Mouse (Mus musculus) adrenal gland (tissue): ENCODE measurements around the gene H2-Eb1.

Experiments used
- intact Hi-C: fragments of 180-260 bp; cut with DNase I; formaldehyde crosslinking; loops from one replicate; pipeline ENCODE4 v1.15.1; 2025

The H2-Eb1 gene

DNA sequence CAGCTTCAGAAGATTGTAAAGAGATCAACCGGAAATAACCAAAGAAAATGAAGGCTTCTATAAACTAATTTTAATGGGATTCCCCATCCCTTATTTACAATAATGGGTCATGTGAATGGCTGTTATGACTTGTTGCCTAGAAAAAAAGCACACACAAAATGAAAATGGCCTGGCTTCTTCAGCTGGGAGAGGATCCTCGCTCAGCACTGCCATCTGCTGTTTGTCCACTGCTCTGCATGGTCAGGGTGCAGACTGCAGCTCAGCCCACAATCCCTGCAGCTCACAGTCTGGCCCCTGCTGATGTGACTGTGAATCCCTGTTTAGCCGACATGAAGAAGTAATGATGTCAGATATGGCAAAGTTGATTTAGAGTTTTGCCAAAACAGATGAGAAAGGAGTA, 7.7 kb downstream of the H2-Eb1 start:
- intact Hi-C loops, result no loop called here

DNA sequence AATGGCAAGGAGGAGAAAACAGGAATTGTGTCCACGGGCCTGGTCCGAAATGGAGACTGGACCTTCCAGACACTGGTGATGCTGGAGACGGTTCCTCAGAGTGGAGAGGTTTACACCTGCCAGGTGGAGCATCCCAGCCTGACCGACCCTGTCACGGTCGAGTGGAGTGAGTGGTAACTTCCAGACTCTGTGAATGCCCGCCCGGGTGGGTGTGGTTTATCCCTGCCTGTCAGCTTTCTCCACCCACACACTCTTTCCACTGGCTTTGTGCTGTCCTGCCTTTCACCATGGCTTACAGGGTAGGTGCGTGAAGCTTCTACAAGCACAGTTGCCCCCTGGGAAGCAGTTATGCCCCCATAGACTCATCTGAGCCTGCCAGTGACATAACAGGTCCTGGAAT, 8.6 kb downstream of the H2-Eb1 start:
- intact Hi-C loops, result no loop called here

DNA sequence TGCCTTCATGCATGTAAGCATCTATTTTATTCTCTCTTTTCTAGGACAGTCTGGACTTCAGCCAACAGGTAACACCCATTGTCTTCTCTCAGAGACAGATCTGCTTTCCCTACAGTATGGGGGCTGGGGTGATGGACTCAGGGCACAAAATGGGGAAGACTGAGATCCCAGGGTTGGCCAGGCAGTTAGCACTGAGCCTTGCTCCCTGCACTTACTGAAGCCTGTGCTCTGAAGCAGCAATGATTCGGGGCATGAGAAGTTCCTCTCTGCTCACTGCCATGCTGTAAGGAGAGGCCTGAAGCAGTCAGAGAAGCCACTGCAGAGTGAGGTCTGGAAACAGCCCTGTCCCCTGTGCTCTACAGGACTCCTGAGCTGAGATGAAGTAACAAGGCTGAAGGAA, 9.8 kb downstream of the H2-Eb1 start:
- intact Hi-C loops, result no loop called here

DNA sequence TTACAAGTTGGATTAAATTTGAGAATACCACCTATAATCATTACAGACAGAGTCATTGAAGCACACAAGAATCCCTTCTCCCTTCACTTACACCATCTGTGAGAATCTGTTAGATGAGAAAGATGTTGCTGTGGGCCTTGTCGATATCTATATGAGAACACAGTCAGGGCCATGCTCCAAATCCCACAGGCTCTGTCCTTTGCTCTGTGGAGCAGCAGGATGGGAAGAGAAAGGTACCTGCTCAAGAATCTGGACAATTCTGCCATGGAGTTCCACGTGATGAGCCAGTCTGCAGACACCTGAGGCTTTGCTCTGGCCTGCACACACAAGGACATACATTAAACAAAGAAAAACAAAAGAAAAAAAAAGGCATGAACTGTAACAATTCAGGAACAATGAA, 11.0 kb downstream of the H2-Eb1 start:
- intact Hi-C loops, result no loop called here

DNA sequence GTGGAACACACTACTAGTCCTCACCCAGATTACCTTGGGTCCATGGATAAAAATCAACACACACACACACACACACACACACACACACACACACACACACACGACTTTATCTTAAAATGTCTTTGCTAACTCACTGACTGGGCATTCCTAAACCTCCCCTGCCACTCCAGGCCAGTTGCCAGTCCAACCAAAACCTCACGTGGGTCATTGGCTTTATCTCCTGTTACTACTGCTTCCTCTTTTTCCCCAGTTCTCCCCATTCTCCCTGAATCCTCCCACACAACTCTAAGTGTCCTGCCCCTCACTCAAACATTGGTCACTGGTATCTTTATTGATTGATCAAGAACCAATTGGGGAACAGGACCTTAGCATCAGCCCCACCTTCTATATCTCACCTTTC, 11.6 kb downstream of the H2-Eb1 start:
- intact Hi-C loops, result no loop called here

DNA sequence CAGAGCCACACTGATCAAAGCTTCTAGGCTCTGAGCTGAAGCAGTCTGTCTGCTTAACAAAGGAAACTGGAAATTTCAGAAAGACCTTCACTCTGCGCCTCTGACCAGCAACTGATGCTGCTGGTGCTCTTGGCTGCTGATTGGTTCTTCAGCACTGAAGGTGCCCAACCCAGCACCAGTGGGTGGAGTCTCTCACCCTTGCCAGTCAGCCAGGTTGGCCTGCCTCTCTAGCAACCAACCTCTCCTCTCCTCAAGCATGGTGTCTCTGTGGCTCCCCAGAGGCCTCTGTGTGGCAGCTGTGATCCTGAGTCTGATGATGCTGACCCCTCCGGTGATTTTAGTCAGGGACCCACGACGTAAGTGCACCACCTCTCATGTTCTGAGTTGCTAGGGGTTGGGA, 19.8 kb downstream of the H2-Eb1 start, which contains the start of gene H2-Eb2:
Gene H2-Eb2 (plus strand): TSS at position 230 of the 400 bp plus-strand sequence.
- intact Hi-C loops, result no loop called here

DNA sequence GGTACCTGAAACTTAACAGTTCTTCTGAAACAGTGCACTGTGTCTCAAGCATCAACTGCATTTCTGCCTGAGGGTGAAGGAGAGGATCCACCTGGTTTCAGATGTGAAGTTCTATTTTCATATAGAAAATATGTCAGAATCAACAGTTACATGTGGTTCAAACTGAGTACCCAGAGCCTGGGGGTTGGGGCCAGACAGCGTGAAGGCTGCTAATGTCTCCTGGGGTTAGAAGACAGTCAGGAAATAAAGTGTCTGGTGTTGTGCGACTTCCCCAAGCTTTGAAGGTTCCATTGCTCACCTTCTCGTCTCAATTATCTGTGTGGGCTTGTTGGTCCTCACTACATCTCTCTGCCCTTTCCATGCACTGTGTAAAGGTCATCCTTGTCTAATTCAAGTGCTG, 20.7 kb downstream of the H2-Eb1 start:
- intact Hi-C loops, result no loop called here

DNA sequence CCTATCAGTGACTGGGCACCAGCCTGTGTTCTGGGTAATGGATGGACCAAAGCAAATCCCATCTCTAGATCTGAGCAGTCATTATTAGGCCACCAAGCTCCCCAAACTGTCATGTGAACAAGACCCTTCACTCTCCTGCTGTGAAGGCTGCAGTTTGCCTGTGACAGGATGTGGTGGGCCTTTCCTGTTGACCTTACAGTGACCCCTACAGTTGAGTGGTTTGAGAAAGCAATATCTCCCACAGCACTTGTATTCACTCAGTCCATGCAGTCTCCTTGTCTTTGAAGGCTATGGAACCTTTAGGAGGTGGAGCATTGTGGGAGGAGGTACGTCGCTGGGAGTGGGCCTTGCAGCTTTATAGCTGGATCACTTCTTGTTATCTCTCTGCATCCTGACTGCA, 24.1 kb downstream of the H2-Eb1 start:
- intact Hi-C loops, result no loop called here

DNA sequence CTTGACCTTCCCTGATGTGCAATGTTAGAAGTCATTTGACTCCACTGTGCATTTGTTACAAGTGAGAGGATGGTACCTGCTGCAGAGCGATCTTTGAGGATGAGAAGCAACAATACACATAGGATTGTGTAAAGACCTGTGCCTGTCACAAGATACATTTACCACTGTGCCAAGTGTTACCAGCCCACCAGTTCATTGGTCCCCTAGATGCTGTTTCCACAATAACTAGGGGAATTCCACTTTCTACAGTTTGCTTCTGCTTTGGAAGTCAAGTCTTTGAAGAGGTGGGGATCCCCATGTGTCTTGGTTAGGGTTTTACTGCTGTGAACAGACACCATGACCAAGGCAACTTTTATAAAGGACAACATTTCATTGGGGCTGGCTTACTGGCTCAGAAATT, 25.5 kb downstream of the H2-Eb1 start:
- intact Hi-C loops, result no loop called here

DNA sequence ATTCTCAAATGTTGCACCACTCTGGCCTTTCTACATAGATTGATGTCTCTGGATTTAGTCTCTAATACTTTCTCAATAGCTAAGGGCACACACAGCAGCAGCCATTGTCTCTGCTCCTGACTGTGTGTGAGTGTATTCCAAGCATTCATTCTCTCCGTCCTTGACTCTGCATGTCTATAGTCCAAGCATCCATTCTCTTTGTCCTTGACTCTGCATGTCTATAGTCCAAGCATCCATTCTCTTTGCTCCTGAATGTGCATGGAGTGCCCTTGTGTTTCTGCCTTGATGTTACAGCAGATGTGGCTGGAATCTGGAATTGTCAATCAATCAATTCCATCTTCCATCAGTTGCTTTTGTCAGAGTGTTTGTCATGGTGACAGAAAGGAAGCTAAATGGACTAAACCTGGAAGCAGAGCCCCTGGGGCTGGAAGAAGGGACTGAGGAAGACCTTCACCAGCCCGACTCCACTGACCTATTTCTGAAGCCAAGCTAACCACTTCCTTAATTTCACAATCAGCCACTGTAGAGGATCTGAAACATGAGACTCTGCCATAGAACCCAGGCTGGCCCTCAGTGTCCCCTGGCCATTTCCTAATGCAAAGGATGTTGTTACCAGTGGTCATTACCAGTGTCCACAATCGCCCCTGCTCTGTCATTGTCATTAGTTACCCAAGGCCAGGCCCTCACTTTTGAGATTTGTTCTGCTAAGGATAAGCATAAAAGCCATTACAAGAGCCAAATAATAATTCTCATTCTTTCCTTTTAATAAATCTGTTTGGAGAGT, 35.1 kb downstream of the H2-Eb1 start:
- intact Hi-C loops, result no loop called here

DNA sequence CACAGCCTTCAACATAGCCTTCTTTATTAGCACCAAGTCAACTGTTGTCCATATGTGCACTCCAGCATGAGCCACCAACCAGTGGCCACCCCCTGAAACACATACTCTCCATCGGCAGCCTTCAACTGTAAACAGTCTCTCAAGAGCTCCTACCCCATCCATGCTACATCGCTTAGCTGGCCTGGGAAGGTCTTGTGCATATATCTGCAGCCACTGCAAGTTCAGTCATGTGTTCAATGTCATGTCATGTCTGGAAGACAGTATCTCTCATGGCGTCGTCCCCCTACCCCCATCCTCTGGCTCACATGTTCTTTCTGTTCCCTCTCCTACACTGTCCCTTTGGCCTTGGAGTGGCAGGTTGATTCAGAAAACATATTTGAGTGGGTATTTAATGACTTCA, 39.2 kb downstream of the H2-Eb1 start:
- intact Hi-C loops, result no loop called here

DNA sequence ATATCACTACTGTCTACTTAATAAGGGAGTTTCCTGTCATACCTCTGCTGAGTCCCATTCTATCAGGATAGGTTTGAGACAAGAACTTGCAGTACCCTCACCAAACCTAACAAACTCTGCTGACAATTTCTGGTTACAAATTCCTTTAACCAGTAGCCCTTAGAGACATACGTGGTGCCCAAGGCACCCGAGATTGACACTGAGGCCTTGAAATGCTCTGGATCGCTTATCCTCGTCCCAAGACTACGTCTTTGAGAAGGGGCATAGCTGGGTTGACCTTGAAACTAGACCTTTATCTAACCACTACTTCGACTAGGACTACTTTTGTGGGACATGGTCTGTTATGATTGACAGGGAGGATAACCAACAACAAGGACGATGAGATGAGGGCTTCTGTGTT, 39.8 kb downstream of the H2-Eb1 start:
- intact Hi-C loops, result no loop called here

DNA sequence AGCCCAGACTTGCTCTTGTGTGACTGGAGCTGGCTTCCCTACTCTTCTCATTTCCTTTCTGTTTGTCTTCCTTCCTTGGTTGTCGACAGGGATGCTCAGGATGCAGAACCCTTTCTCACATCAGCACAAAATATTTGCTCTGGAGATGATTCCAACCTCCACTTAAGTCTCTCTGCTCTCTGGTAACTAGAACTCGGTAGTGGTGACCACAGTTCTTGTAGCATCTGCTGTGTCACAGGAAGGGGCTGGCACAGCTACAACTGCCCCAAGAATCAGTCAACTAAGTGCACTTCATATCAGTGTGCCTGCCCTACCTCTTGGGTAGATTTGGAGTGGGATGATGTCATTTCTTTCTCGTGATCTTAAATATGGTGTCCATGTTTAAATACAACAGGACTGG, 40.4 kb downstream of the H2-Eb1 start:
- intact Hi-C loops, result no loop called here

DNA sequence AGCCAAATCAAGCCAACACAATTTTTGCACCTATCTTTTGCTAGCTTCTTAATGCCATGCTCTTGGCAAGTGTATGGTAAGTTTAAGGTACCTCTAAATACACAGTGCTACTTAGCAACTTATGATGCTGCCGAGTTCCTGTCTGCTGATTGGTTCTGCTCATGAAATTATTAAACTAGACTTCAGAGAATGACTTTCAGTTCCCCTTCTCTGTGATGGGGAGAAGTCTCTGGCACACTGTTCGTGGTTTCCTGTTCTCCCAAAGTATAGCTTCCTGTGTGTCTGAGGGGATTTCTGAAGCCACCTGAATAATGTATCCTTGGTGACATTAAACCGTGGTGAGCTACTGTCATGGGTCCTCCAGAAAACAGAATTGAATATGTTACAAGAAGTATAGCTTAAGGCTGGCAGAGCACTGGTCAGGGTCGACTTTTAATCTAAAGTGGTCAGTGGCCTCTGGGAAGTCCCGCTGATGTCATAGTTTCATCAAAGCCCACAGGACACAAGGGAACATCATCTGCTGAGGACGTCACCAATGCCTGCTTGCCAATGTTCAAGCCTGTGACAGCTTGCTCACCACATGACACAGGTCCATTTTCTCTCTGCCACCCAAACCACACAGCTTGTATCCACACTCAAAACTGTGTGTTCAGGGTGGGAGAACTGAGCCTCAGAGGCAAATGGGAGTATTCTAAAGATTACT, 42.1 kb downstream of the H2-Eb1 start:
- intact Hi-C loops, result loop anchor here (1.0 kb wide), 1 partner anchor 97 kb away; no protein-coding TSS in a partner anchor

DNA sequence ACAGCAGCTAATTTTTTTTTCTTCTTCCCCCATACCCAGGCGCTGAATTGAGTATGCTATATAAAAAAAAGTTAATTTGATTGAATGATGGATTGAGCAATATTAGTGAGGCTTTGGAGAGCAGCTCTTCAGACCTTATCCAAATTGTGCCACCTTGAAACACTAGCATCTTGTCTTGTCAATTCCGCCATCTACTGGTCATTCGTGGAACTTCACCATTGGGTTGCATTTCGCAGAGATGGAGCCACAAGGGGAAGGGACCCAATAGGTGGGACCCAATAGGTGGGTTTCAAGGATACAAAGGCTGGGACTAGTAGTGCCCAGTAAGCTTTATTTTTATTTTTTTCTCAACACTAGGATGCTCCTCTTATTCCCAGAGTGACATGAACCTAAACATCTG, 43.8 kb downstream of the H2-Eb1 start:
- intact Hi-C loops, result no loop called here

DNA sequence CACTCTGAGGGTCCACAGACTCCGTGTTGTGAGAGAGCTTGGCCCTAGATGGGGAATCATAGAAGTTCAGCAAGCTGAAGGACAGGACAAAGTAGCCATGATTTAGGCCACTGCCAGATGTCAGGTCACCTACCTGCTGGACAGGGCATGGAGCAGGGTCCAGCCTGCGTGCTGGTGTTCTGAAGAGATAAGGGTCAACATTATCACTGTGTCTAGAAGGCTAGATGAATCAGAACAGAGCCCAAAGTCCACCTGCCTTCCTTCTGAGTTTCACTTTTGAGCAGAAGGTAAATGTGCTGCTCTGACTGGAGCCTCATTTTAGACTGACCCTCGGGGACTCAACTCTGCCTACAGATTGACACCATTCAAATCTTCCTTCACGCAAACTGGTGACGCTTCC, 48.9 kb downstream of the H2-Eb1 start, which contains the start of gene Btnl2:
Gene Btnl2 (plus strand): TSS at position 284 of the 400 bp plus-strand sequence.
- intact Hi-C loops, result no loop called here

DNA sequence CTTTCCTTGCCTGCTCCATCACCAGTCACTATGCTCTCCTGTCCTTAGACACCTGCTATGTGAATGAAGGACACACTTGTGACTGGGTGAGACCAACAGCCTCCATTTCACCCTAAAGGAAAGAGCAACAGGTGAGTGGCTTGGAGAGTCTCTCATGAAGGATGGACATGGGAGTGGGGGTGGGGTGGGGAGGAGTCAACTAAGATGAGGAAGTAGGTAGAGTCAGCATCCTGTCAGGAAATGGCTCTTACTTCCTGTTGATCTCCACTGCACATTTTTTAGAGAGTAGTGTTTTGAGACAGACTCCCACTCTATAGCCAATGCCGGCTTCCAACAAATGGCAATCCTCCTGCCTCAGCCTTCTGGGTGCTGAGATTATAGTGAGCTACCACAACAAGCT, 49.3 kb downstream of the H2-Eb1 start:
- intact Hi-C loops, result no loop called here

DNA sequence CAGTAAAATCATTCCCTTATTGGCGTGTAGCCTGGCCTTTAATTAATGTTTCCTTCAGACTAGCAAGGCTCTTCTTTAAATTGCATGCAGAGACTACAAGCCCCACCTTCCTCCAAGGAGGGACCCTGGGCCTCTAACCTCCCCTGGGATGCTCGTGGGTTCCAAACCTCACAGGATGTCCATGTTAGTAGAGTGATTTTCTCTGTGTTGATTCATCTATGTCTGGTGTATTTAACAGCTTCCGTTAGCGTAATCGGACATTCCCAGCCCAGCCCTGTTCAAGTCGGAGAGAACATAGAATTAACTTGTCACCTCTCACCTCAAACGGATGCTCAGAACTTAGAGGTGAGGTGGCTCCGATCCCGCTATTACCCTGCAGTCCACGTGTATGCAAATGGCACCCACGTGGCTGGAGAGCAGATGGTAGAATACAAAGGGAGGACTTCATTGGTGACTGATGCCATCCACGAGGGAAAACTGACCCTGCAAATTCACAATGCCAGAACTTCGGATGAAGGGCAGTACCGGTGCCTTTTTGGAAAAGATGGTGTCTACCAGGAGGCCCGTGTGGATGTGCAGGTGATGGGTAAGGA, 57.4 kb downstream of the H2-Eb1 start:
- intact Hi-C loops, result no loop called here

DNA sequence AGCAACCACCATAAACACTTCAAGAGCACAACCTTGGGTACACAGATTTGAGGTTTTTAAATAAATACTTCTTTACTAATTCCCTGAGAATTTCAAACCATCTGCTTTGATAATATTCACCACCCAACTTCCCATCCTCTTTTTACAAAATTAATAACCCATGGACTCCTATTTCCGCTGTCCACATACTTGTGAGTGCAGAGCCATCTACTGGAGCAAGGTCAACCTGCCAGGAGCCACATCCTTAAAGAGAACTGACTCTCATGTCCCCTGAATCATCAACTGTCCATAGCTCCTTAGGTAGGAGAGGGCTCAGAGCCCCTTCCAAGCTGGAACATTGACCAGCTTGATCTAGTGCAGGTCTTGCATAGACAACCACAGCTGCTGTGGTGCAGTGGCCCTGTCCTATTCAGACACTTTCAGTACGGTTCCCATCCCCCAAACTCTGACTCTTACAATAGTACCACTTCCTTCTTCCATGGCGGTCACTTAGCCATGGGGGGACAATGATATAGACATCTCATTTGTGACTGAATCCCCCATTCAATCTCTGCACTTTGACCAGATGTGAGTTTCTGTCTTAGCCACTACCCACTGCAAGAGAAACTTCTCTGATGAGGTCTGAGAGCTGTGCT, 58.1 kb downstream of the H2-Eb1 start:
- intact Hi-C loops, result no loop called here

DNA sequence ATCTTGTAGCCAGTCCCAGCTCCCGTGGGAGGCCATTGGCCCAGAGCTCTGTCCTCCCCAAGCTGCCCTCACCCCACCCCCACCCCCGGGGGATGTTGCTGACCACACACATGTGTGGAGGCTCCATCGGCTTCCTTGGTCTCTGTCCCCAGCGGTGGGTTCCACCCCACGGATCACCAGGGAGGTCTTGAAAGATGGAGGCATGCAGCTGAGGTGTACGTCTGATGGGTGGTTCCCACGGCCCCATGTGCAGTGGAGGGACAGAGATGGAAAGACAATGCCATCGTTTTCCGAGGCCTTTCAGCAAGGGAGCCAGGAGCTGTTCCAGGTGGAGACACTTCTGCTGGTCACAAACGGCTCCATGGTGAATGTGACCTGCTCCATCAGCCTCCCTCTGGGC, 59.4 kb downstream of the H2-Eb1 start:
- intact Hi-C loops, result no loop called here
